Mouse (Mus musculus): ENCODE data around the gene Atn1.

The Atn1 gene

GRCm38 (mm10) chr6:124740888-124741761, 15.2 kb downstream of the Atn1 start, which contains the start of gene Grcc10:
Gene Grcc10, minus strand, starts transcription at chr6:124741374.
- peak; percentile 100 for DNase-seq (ENCODE audit: low read depth, low spot score)

GRCm38 (mm10) chr6:124740211-124740887, 16.0 kb downstream of the Atn1 start:
- DNase-seq (ENCODE audit: low read depth, low spot score), result peak; percentile 78

- no peak for DNase-seq (ENCODE audit: low read depth, low spot score)
These were observed 17.0 kb downstream of the Atn1 start for GRCm38 (mm10) chr6:124739231-124739796.

GRCm38 (mm10) chr6:124738511-124739023, 17.8 kb downstream of the Atn1 start, which contains the start of gene Ptpn6:
Gene Ptpn6, minus strand, starts transcription at chr6:124738714.
- peak; percentile 92 for DNase-seq (ENCODE audit: low read depth, low spot score)

GRCm38 (mm10) chr6:124737040-124737439, 19.3 kb downstream of the Atn1 start:
- no peak for DNase-seq (ENCODE audit: low read depth, low spot score)

GRCm38 (mm10) chr6:124734417-124734816, 21.9 kb downstream of the Atn1 start:
- no peak for DNase-seq (ENCODE audit: low read depth, low spot score)

- DNase-seq (ENCODE audit: low read depth, low spot score), result peak; percentile 74
These were observed 23.6 kb downstream of the Atn1 start for GRCm38 (mm10) chr6:124732476-124733370.

- DNase-seq (ENCODE audit: low read depth, low spot score), result no peak
These were observed 25.3 kb downstream of the Atn1 start for GRCm38 (mm10) chr6:124731038-124731437.

GRCm38 (mm10) chr6:124729850-124730705, 26.2 kb downstream of the Atn1 start:
- DNase-seq (ENCODE audit: low read depth, low spot score), result no peak

GRCm38 (mm10) chr6:124728621-124729020, 27.7 kb downstream of the Atn1 start:
- DNase-seq (ENCODE audit: low read depth, low spot score), result no peak

GRCm38 (mm10) chr6:124724472-124724871, 31.9 kb downstream of the Atn1 start:
- DNase-seq (ENCODE audit: low read depth, low spot score), result no peak

GRCm38 (mm10) chr6:124723541-124723940, 32.8 kb downstream of the Atn1 start:
- DNase-seq (ENCODE audit: low read depth, low spot score), result no peak

- no peak for DNase-seq (ENCODE audit: low read depth, low spot score)
These were observed 33.3 kb downstream of the Atn1 start for GRCm38 (mm10) chr6:124722876-124723473.

- DNase-seq (ENCODE audit: low read depth, low spot score), result no peak
These were observed 35.4 kb downstream of the Atn1 start for GRCm38 (mm10) chr6:124720904-124721303.

- peak; percentile 59 for DNase-seq (ENCODE audit: low read depth, low spot score)
These were observed 36.9 kb downstream of the Atn1 start for GRCm38 (mm10) chr6:124719354-124719978.

GRCm38 (mm10) chr6:124718703-124719102, 37.6 kb downstream of the Atn1 start:
- no peak for DNase-seq (ENCODE audit: low read depth, low spot score)

GRCm38 (mm10) chr6:124717968-124718367, 38.4 kb downstream of the Atn1 start:
- no peak for DNase-seq (ENCODE audit: low read depth, low spot score)

- DNase-seq (ENCODE audit: low read depth, low spot score), result peak; percentile 82
These were observed 39.3 kb downstream of the Atn1 start for GRCm38 (mm10) chr6:124716864-124717490.

- DNase-seq (ENCODE audit: low read depth, low spot score), result no peak
These were observed 43.4 kb downstream of the Atn1 start for GRCm38 (mm10) chr6:124712918-124713317.

Measured in ES-CJ7 (cell line).